Mouse (Mus musculus) thymus, adult 2 months (tissue): ENCODE measurements around the gene Gprc5b.

Experiments
- CTCF ChIP-seq: fragments of 200-500 bp; IDR thresholded peaks from 2 replicates; pipeline ENCODE4 v1.5.1; 2012; ENCODE audit warnings: mild to moderate bottlenecking, control low read depth, low read length, moderate library complexity, borderline replicate concordance; ENCODE audit not compliant: control insufficient read depth, poor library complexity, insufficient read depth; ENCODE audit errors: extremely low read depth
- POLR2A ChIP-seq: fragments of 200-500 bp; IDR thresholded peaks from 2 replicates; pipeline ENCODE4 v1.6.1; 2012; ENCODE audit warnings: mild to moderate bottlenecking, low read length, control low read depth, moderate library complexity; ENCODE audit not compliant: control insufficient read depth, poor library complexity, insufficient read depth; ENCODE audit errors: extremely low read depth

DNA sequence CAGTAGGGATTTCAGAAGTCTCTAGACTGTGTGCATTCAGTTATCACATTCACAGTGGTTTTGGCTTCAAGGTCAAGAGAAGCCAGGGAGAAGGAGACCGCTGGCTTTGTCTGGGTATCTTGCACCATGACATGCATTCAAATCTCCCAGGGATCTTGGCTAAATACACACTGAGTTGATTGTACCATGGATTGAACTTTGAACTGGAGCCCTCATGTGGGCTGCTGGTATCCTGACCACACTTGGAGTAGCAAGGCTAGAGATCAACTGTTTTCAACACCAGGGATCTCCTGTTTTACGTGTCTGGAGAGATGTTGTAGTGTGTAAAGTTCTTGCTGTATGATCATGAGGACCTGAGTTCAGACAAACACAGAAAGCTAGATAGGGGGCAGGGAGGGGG lies 4.8 kb upstream of the Gprc5b start:
- TF ChIP-seq POLR2A, result no peak
- no peak for TF ChIP-seq CTCF
